Mouse (Mus musculus) stomach, postnatal 0 days (tissue): ENCODE results near the gene Aarsd1.

ENCODE experiments used
- CTCF ChIP-seq: IDR thresholded peaks from 2 replicates; pipeline ENCODE4 v1.5.1; 2016; ENCODE audit warnings: antibody characterized with exemption, low read depth, mild to moderate bottlenecking, moderate library complexity
- EP300 ChIP-seq: optimal IDR thresholded peaks from 2 replicates; pipeline ENCODE3; 2016; ENCODE audit warnings: antibody characterized with exemption

DNA sequence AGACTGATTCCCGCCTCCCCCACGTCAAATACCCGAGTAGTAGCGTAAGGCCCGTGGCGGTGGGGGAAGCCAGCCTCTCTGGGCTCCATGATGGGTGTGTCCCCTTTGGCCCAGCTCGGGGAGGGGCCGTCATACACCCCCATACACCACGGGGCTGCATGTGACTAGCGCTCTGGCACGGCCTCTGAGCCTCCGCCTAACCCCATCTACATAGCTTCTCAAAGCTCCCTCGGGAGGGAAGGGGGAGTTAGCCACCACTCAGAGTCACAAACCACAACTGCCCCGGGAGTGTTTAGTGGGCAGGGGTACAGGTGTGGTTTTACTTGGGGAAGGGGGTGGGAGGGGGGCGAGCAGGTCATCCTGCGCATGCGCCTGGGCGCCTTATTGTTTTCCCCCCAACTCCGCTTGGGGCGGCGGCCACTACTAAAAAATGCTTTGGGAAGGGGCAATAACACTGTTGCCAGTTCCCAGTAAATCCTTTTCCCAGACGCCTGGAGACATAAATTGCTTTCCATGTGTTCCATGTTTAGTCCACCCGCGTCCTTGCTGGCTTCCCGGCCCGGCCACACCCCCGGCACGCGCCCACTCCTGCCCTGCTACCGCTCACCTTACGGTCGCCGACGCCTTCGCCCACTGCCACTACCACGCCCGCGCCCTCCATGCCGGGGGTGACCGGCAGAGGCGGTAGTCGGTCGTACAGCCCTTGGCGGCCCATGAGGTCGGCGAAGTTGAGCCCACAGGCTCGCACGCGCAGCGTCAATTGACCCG is 47.9 kb upstream of the Aarsd1 start:
- TF ChIP-seq CTCF (peak; percentile 50), EP300 (peak; percentile 80)
